Mouse (Mus musculus): ENCODE measurements at regions not wholly inside any gene's neighbourhood (a gene's known extent, or its start where the extent isn't known, plus 50 kb on each side); places are given as distances from the start of the nearest gene placed in this dataset.

GRCm38 (mm10) chr5:132848086-132848485 is 304.9 kb upstream of the Auts2 start:
- Histone ChIP-seq H3K4me2 (replicated peaks) (no peak overlapping the region), H3K27me3 (no peaks in the 10 kb centered on the region), H3K4me1 (replicated peaks) (0 out of 2 replicates have a peak, but pooled peaks cover under 1% of the 10 kb centered on the region), H3K9ac (replicated peaks) (no peak overlapping the region), H3K36me3 (no peaks in the 10 kb centered on the region), H3K27ac (no peak overlapping the region), H3K4me3 (replicated peaks) (no peak overlapping the region), H3K9me3 (no peaks in the 10 kb centered on the region)
- 77% methylated on average over 3 of the region's 3 CpGs for WGBS
- ATAC-seq, result no peak

DNA sequence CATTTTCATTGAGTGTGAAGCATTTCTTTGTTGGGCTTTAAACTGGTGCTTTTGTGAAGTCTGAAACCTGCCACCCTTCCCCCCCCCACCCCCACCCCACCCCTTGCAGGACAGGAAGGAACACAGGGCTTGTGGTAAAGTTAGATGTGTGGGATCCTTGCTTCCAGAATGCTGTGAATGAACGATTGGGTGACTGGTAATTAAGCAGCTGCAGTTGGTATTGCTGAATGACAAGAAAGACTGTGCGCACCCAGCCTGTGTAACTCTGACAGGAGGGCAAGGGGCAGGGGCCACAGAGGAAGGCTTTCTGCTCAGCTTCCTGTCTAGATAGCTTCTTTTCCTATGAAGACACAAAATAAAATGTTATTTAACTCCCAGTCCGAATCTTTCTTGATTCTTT is 300.1 kb upstream of the Auts2 start:
- H3K36me3 ChIP-seq, result no peaks in the 10 kb centered on the region
- 0 out of 2 replicates have a peak, but pooled peaks cover 2% of the 10 kb centered on the region for H3K4me1 ChIP-seq (replicated peaks)
- no peaks in the 10 kb centered on the region for H3K27me3 ChIP-seq
- no peak overlapping the region for H3K27ac ChIP-seq
- no peaks in the 10 kb centered on the region for H3K9me3 ChIP-seq
- WGBS, result 53% methylated on average over 3 of the region's 3 CpGs
- no peak overlapping the region for H3K9ac ChIP-seq (replicated peaks)
- ATAC-seq, result no peak
- H3K4me3 ChIP-seq (replicated peaks), result no peak overlapping the region
- H3K4me2 ChIP-seq (replicated peaks), result no peak overlapping the region

- H3K4me3 ChIP-seq (replicated peaks), result no peak overlapping the region
- H3K4me1 ChIP-seq (replicated peaks), result 0 out of 2 replicates have a peak, but pooled peaks cover 2% of the 10 kb centered on the region
- no peak overlapping the region for H3K27ac ChIP-seq
- no peak for ATAC-seq
- H3K27me3 ChIP-seq, result no peaks in the 10 kb centered on the region
- no peak overlapping the region for H3K9ac ChIP-seq (replicated peaks)
- no peak overlapping the region for H3K4me2 ChIP-seq (replicated peaks)
- H3K36me3 ChIP-seq, result no peaks in the 10 kb centered on the region
- H3K9me3 ChIP-seq, result no peaks in the 10 kb centered on the region
- WGBS, result 93% methylated on average over 3 of the region's 3 CpGs
Observed at GRCm38 (mm10) chr5:132841794-132842193, 298.6 kb upstream of the Auts2 start.

DNA sequence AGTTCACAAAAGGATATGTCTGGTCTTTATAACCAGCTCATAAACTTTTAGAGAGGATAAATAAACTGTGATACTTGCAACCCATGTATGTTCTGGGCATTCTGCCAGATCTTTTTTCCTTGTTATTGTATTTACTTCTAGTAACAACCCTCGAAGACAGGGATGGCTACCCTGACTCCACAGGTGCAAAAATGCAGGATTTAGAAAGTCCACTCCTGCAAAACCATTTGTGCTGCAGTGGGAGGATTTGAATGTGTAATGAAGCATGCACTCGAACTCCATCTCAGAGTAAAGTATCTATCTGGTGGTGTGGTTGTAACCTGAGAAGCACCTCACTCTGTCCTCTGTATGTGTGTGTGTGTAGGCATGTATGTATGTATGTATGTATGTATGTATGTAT is 294.3 kb upstream of the Auts2 start:
- 38% methylated on average over 2 of the region's 2 CpGs for WGBS
- no peak overlapping the region for H3K4me3 ChIP-seq (replicated peaks)
- no peak overlapping the region for H3K9ac ChIP-seq (replicated peaks)
- H3K4me2 ChIP-seq (replicated peaks), result no peak overlapping the region
- no peak for ATAC-seq
- no peaks in the 10 kb centered on the region for H3K4me1 ChIP-seq (replicated peaks)
- H3K36me3 ChIP-seq, result no peaks in the 10 kb centered on the region
- 0 out of 2 replicates have a peak, but pooled peaks cover 2% of the 10 kb centered on the region for H3K9me3 ChIP-seq
- no peak overlapping the region for H3K27ac ChIP-seq
- no peaks in the 10 kb centered on the region for H3K27me3 ChIP-seq

GRCm38 (mm10) chr5:132828993-132829392 is 285.8 kb upstream of the Auts2 start:
- WGBS, result 81% methylated on average over 7 of the region's 7 CpGs
- no peak for ATAC-seq
- no peaks in the 10 kb centered on the region; the same call in 1 of the 2 replicates for H3K4me1 ChIP-seq (replicated peaks)
- H3K4me3 ChIP-seq (replicated peaks), result no peak overlapping the region
- no peaks in the 10 kb centered on the region for H3K36me3 ChIP-seq
- H3K27ac ChIP-seq, result no peak overlapping the region
- no peak overlapping the region for H3K9ac ChIP-seq (replicated peaks)
- no peaks in the 10 kb centered on the region for H3K9me3 ChIP-seq
- H3K27me3 ChIP-seq, result no peaks in the 10 kb centered on the region
- H3K4me2 ChIP-seq (replicated peaks), result no peak overlapping the region

DNA sequence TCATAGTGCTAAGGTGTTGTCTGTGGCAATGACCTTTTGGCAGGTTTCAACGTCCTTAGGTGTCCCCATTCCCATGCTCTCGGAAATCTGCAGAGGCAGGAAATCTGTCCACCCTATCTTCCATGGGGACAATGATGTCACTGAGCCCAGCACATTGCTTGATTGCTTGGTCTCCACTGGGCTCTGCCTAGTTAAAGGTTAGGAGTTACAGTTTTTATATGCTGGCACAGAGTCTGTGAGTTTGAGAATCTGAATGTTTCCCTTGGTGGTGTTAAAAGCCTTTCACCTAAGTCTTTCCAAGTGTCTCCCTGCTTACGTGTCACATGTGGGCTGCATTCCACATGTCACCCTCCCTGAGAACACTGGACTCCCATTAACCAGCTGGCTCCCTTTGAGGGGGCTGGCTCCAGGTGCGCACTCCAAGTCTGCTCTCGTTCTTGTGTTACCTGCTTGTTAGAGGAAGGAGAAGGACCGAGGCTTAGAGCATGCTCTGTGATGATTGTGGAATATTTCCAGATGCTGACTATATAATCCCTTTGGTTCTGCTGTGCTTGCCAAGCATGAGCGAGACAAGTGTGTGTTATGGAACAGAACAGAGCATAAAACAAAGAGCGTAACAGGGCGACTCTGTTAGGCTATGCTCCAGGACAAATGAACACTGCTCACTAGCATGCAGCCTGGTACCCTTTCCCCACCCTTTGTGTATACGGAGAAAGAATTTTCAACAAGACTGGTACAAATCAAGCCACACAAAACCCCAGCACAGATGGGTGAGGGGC is 284.6 kb upstream of the Auts2 start:
- no peaks in the 10 kb centered on the region; the same call in 1 of the 2 replicates for H3K4me1 ChIP-seq (replicated peaks)
- WGBS, result 87% methylated on average over 10 of the region's 10 CpGs
- ATAC-seq, result no peak
- no peaks in the 10 kb centered on the region for H3K36me3 ChIP-seq
- H3K9me3 ChIP-seq, result no peaks in the 10 kb centered on the region
- H3K4me2 ChIP-seq (replicated peaks), result no peak overlapping the region
- no peak overlapping the region for H3K4me3 ChIP-seq (replicated peaks)
- H3K27me3 ChIP-seq, result no peaks in the 10 kb centered on the region
- H3K9ac ChIP-seq (replicated peaks), result no peak overlapping the region
- no peak overlapping the region for H3K27ac ChIP-seq

DNA sequence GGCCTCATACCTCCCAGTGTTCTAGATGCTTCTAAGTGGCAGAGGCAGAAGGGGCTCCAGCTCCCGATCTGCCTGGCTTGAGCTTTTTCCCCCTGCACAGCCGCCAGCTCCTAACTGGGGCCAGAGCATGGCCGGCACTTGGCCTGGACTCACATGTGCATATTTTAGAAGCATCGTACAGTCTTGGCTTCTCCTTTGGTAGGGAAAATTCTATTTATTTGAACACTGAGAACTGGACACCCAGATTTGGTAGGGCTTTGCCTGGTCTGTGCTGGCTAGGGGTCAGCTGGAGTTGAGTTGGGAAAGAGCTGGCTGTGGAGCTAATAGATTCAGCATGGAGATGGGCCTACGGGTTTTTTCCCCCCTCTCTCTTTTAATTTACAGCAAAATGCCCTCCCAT is 282.9 kb upstream of the Auts2 start:
- Histone ChIP-seq H3K4me2 (replicated peaks) (no peak overlapping the region), H3K4me1 (replicated peaks) (no peaks in the 10 kb centered on the region; the same call in 1 of the 2 replicates), H3K9me3 (no peaks in the 10 kb centered on the region), H3K27me3 (no peaks in the 10 kb centered on the region), H3K9ac (replicated peaks) (no peak overlapping the region), H3K4me3 (replicated peaks) (no peak overlapping the region), H3K27ac (no peak overlapping the region), H3K36me3 (no peaks in the 10 kb centered on the region)
- no peak for ATAC-seq
- WGBS, result 90% methylated on average over 5 of the region's 5 CpGs

DNA sequence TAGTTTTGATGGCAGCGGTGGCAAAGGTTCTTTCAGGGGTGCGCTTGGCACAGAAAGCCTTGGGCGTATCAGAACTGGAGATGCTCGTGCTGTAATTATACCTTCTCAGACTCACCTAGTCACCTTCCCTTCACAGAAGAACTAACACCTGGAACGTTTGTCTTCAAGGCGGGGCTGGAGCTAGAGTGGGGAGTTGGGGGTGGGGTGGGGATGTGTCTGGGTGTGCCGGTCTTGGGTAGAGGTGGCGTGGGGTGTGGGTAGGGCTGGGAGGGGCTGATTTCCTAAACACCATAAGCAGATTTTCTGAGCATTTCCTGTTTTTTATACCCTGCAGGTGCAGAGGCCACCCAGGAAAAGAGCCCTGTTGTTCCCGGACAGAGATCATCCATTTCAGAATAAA is 274.5 kb upstream of the Auts2 start:
- 88% methylated on average over 9 of the region's 9 CpGs for WGBS
- Histone ChIP-seq H3K27me3 (no peaks in the 10 kb centered on the region), H3K27ac (no peak overlapping the region), H3K4me2 (replicated peaks) (no peak overlapping the region), H3K9me3 (no peaks in the 10 kb centered on the region), H3K4me1 (replicated peaks) (no peaks in the 10 kb centered on the region), H3K4me3 (replicated peaks) (no peak overlapping the region), H3K36me3 (no peaks in the 10 kb centered on the region), H3K9ac (replicated peaks) (no peak overlapping the region)
- no peak for ATAC-seq

GRCm38 (mm10) chr5:132809181-132809580 is 266.0 kb upstream of the Auts2 start:
- 88% methylated on average over 4 of the region's 4 CpGs for WGBS
- Histone ChIP-seq H3K36me3 (no peaks in the 10 kb centered on the region), H3K9ac (replicated peaks) (no peak overlapping the region), H3K27me3 (no peaks in the 10 kb centered on the region), H3K4me2 (replicated peaks) (no peak overlapping the region), H3K9me3 (no peaks in the 10 kb centered on the region), H3K27ac (no peak overlapping the region), H3K4me3 (replicated peaks) (no peak overlapping the region), H3K4me1 (replicated peaks) (no peaks in the 10 kb centered on the region)
- ATAC-seq, result no peak

DNA sequence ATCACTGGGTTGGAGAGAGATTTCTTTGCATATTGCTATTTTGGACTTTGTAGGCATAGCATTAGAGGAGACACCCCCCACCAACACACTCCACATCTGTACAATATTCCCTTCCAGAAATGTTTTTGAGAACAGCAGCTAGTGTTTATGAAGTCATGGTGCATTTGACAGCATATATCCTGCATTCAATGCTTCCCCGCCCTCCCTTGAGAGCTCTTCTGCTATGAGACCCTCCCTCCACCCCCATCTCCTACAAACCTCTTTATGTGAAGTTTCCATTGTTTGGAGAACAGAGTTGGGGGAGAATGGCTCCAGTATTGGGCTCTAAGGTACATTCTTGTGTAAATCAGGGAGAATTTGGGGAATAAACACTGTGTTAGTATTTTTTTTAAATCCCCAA is 252.9 kb upstream of the Auts2 start:
- Histone ChIP-seq H3K4me2 (replicated peaks) (no peak overlapping the region), H3K9me3 (0 out of 2 replicates have a peak, but pooled peaks cover 6% of the 10 kb centered on the region), H3K9ac (replicated peaks) (no peak overlapping the region), H3K4me1 (replicated peaks) (no peaks in the 10 kb centered on the region), H3K4me3 (replicated peaks) (no peak overlapping the region), H3K36me3 (no peaks in the 10 kb centered on the region), H3K27me3 (no peaks in the 10 kb centered on the region), H3K27ac (no peak overlapping the region)
- 72% methylated on average over 1 of the region's 1 CpGs for WGBS
- no peak for ATAC-seq

DNA sequence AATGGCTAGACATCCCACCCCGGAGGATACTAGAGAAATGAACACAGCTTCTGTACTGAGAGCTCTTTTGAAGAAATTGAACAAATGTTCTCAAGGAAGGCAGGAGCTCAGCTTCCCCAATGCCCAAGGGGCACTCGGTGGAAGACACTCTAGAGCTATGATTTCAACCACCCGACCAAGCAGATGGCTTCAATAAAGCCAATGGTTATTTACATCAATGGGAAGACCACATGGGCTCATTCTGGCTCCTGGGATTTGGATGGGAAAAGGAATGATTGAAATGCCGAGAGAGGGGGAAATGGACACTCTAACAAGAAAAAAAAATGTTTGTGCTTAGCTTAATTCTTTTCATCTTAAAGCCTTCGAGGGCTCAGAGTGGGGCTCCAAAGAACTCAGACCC is 249.3 kb upstream of the Auts2 start:
- Histone ChIP-seq H3K27me3 (no peaks in the 10 kb centered on the region), H3K4me1 (replicated peaks) (no peaks in the 10 kb centered on the region), H3K4me2 (replicated peaks) (no peak overlapping the region), H3K4me3 (replicated peaks) (no peak overlapping the region), H3K9me3 (no peaks in the 10 kb centered on the region), H3K9ac (replicated peaks) (no peak overlapping the region), H3K36me3 (no peaks in the 10 kb centered on the region), H3K27ac (no peak overlapping the region)
- ATAC-seq, result no peak
- WGBS, result 75% methylated on average over 5 of the region's 5 CpGs

- no peaks in the 10 kb centered on the region for H3K9me3 ChIP-seq
- no peak overlapping the region for H3K4me2 ChIP-seq (replicated peaks)
- H3K27me3 ChIP-seq, result no peaks in the 10 kb centered on the region
- no peak overlapping the region for H3K9ac ChIP-seq (replicated peaks)
- H3K27ac ChIP-seq, result no peak overlapping the region
- no peak for ATAC-seq
- peaks cover 5% of the 10 kb centered on the region; the same call in 1 of the 2 replicates for H3K4me1 ChIP-seq (replicated peaks)
- no peak overlapping the region for H3K4me3 ChIP-seq (replicated peaks)
- no peaks in the 10 kb centered on the region for H3K36me3 ChIP-seq
- WGBS, result 54% methylated on average over 3 of the region's 3 CpGs
Observed at GRCm38 (mm10) chr5:132785291-132785690, 242.1 kb upstream of the Auts2 start.

- Histone ChIP-seq H3K36me3 (no peaks in the 10 kb centered on the region), H3K4me2 (replicated peaks) (no peak overlapping the region), H3K9me3 (peaks cover 2% of the 10 kb centered on the region; the same call in 1 of the 2 replicates), H3K27me3 (no peaks in the 10 kb centered on the region), H3K9ac (replicated peaks) (no peak overlapping the region), H3K27ac (no peak overlapping the region), H3K4me1 (replicated peaks) (peaks cover 5% of the 10 kb centered on the region; the same call in 1 of the 2 replicates), H3K4me3 (replicated peaks) (no peak overlapping the region)
- 77% methylated on average over 4 of the region's 4 CpGs for WGBS
- ATAC-seq, result no peak
Observed at GRCm38 (mm10) chr5:132784791-132785190, 241.6 kb upstream of the Auts2 start.
